Mouse (Mus musculus) erythroblast, embryonic 14.5 days (primary cell): ENCODE measurements around the gene Rhbdf1.

Experiments used
- GATA1 ChIP-seq: IDR thresholded peaks from 2 replicates; pipeline ENCODE4 v1.6.1; 2012; ENCODE audit warnings: low read length, inconsistent platforms, mixed read lengths
- TAL1 ChIP-seq: IDR thresholded peaks from 3 replicates; pipeline ENCODE4 v1.6.1; 2012; ENCODE audit warnings: low read length, inconsistent platforms, mixed read lengths

- no peak for TF ChIP-seq TAL1
- TF ChIP-seq GATA1 = no peak
Observed at GRCm38 (mm10) chr11:32216851-32217250, 5.2 kb downstream of the Rhbdf1 start.
